Mouse (Mus musculus) forebrain, embryonic 12.5 days (tissue): ENCODE measurements at regions not wholly inside any gene's neighbourhood (a gene's known extent, or its start where the extent isn't known, plus 50 kb on each side); places are given as distances from the start of the nearest gene placed in this dataset.

Experiments used
- ATAC-seq: fragments of 200-750 bp; cut with Nextera tagmentation; 2 replicates; pipeline ENCODE4 v1.8.0; 2017; ENCODE audit warnings: moderate TSS enrichment; ENCODE audit not compliant: low FRiP score
- H3K27ac ChIP-seq: fragments of 300-500 bp; sonication (generic); 2 replicates; pipeline ENCODE4 v1.5.1; 2016; ENCODE audit warnings: mild to moderate bottlenecking
- H3K27me3 ChIP-seq: fragments of 300-500 bp; sonication (generic); 2 replicates; pipeline ENCODE4 v1.6.1; 2016; ENCODE audit warnings: mild to moderate bottlenecking
- H3K36me3 ChIP-seq: fragments of 300-500 bp; sonication (generic); replicated peaks from 2 replicates; pipeline ENCODE4 v1.6.1; 2016; ENCODE audit warnings: mild to moderate bottlenecking
- H3K4me1 ChIP-seq: fragments of 300-500 bp; sonication (generic); 2 replicates; pipeline ENCODE4 v1.6.1; 2016
- H3K4me2 ChIP-seq: fragments of 300-500 bp; sonication (generic); 2 replicates; pipeline ENCODE4 v1.6.1; 2016; ENCODE audit warnings: mild to moderate bottlenecking, moderate library complexity
- H3K4me3 ChIP-seq: fragments of 300-500 bp; sonication (generic); replicated peaks from 2 replicates; pipeline ENCODE4 v1.5.1; 2016; ENCODE audit warnings: mild to moderate bottlenecking
- H3K9ac ChIP-seq: fragments of 300-500 bp; sonication (generic); 2 replicates; pipeline ENCODE4 v1.6.1; 2016; ENCODE audit warnings: mild to moderate bottlenecking
- H3K9me3 ChIP-seq: fragments of 300-500 bp; sonication (generic); 2 replicates; pipeline ENCODE4 v1.6.1; 2016
- WGBS: fragments of 180-500 bp; shearing (Covaris S2); methylation state at CpG from one replicate; pipeline ENCODE4 v1.1.7; 2016; 5-methylcytosine and 5-hydroxymethylcytosine counted together

DNA sequence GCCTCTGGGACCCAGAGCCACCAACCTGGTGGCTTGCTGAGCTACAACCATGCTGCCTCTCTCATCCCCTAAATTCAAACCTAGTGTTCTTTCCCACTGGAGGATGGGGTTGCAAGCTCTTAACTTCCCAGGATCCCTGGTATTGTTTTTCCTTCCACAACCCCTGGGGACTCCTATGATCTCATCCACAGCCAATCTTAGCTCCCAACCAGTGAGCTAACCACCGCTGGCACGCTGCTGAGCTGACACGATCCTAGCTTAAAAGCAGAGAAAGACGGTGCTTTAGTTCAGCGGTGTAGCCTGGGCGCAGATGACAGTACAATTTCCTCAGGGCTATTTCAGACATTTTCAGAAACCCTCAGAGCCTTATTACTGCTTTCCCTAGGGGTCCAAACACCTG lies 158.2 kb upstream of the Nectin1 start:
- Histone ChIP-seq H3K9me3 (no peaks in the 10 kb centered on the region), H3K36me3 (no peaks in the 10 kb centered on the region), H3K4me3 (no peak overlapping the region), H3K4me1 (peaks cover 3% of the 10 kb centered on the region; the same call in 1 of the 2 replicates), H3K9ac (no peak overlapping the region), H3K27ac (no peak overlapping the region), H3K27me3 (no peaks in the 10 kb centered on the region), H3K4me2 (no peak overlapping the region)
- WGBS: 67% methylated on average over 6 of the region's 6 CpGs
- ATAC-seq: no peak

DNA sequence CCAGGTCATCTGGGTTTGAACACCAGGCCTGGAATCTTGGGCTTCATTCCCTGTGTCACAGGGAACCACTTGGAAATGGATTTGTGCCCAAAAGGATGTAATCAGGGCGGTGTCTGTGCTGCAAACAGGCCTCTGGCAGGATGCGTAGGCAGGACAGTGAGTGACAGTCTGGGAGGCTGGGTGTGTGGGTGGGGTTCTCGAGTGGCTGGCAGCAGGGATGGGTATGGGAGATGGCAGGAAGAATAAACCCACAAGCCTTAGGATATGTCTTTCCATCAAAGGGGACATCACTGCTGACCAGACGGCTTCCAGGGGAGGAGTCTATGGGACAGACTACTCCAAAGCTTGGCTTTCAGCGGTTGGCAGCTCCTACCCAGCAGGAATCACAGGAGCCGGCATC lies 150.5 kb upstream of the Nectin1 start:
- ATAC-seq: no peak
- no peaks in the 10 kb centered on the region for H3K36me3 ChIP-seq
- no peaks in the 10 kb centered on the region for H3K9me3 ChIP-seq
- no peak overlapping the region for H3K9ac ChIP-seq
- H3K4me3 ChIP-seq: no peak overlapping the region
- WGBS: 79% methylated on average over 6 of the region's 6 CpGs
- no peaks in the 10 kb centered on the region for H3K27me3 ChIP-seq
- H3K4me1 ChIP-seq: no peaks in the 10 kb centered on the region
- no peak overlapping the region for H3K27ac ChIP-seq
- H3K4me2 ChIP-seq: no peak overlapping the region

DNA sequence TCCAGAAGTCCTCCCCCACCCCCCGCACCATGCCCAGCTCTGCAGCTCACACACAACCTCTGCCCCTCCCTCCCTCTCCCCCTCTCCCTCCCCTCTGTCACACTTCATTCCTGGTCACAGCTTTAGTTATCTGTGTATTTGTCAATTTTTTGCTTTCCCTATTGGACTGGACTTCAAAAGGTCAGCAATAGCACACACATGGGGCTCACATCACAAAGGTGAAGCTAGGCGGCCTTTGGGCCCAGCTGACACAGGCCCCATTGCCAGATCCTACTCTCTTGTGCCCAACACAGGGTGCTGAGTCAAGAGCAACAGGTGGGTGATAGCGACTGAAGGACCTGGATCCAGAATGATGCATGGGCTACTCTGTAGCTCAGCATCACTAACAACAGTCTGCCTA lies 149.0 kb upstream of the Nectin1 start:
- Histone ChIP-seq H3K27ac (no peak overlapping the region), H3K36me3 (no peaks in the 10 kb centered on the region), H3K4me1 (no peaks in the 10 kb centered on the region), H3K4me3 (no peak overlapping the region), H3K9me3 (no peaks in the 10 kb centered on the region), H3K4me2 (no peak overlapping the region), H3K27me3 (0 out of 2 replicates have a peak, but pooled peaks cover 5% of the 10 kb centered on the region), H3K9ac (no peak overlapping the region)
- ATAC-seq: no peak
- WGBS: 83% methylated on average over 3 of the region's 3 CpGs

DNA sequence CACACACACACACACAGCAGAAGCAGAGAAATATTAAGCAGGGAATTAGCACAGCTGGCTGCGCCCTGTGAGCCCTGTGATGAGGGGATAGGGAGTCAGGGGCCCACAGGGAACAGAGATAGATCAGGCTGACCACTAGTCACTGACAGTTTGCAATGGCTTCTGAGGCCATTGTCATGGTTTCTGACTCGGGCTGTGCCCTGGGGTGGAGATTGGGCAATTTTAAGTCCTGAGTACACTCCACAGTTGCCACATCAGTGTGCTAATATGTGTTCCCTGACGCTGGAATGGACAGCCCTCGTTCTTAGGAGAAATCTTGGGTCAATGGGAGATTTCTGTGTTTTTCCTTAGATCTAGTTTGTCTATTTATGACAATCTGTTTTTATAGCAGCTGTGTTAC lies 148.3 kb upstream of the Nectin1 start:
- H3K4me3 ChIP-seq: no peak overlapping the region
- 74% methylated on average over 4 of the region's 4 CpGs for WGBS
- ATAC-seq: no peak
- H3K9me3 ChIP-seq: no peaks in the 10 kb centered on the region
- no peak overlapping the region for H3K27ac ChIP-seq
- no peak overlapping the region for H3K4me2 ChIP-seq
- 0 out of 2 replicates have a peak, but pooled peaks cover 5% of the 10 kb centered on the region for H3K27me3 ChIP-seq
- H3K36me3 ChIP-seq: no peaks in the 10 kb centered on the region
- no peak overlapping the region for H3K9ac ChIP-seq
- no peaks in the 10 kb centered on the region for H3K4me1 ChIP-seq

DNA sequence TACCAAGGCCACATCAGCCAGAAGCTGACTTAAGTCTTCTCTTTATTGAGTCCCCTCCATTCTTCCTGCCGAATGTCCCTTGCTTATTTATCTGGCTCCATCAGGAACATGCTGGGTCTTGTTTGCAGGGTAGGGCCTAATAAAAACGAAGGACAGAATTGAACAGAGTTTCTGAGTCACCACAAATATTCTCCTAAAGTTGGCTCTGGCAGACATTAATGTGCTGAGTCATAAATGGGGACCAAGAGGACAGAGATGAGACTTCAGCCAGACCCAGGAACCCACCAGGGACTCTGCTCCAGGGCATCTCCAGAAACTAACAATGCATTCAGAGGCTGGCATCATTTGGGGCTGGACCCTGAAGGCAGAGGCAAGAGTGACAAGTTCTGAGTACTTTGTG lies 143.4 kb upstream of the Nectin1 start:
- Histone ChIP-seq H3K4me1 (no peaks in the 10 kb centered on the region), H3K27ac (no peak overlapping the region), H3K4me2 (no peak overlapping the region), H3K9ac (no peak overlapping the region), H3K27me3 (0 out of 2 replicates have a peak, but pooled peaks cover 5% of the 10 kb centered on the region), H3K4me3 (no peak overlapping the region), H3K9me3 (no peaks in the 10 kb centered on the region), H3K36me3 (no peaks in the 10 kb centered on the region)
- no peak for ATAC-seq
- 60% methylated on average over 2 of the region's 2 CpGs for WGBS

DNA sequence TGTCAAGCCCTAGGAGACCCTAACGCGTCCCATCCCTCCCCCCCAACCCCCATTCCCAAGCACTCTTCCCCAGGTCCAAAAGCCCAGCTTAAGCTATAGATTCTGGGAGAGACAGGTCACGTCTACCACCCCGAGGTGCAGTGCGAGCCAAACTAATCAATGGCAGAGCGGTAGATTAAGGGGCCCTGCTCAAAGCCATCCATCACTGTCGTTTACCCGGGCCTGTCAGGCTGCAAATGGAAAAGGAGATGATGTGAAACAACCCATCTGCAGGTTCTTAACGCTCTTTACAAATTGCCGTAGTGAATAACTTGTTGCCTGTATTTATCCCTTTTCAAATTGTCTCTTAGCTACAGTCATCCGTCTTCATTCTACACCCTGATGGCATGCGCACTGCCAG lies 126.2 kb upstream of the Nectin1 start:
- no peaks in the 10 kb centered on the region for H3K9me3 ChIP-seq
- peaks cover 7% of the 10 kb centered on the region; the same call in 1 of the 2 replicates for H3K4me1 ChIP-seq
- no peak overlapping the region for H3K27ac ChIP-seq
- no peak overlapping the region for H3K4me2 ChIP-seq
- H3K9ac ChIP-seq: no peak overlapping the region; the same call in 1 of the 2 replicates
- 33% methylated on average over 12 of the region's 12 CpGs for WGBS
- ATAC-seq: no peak
- no peaks in the 10 kb centered on the region for H3K36me3 ChIP-seq
- no peaks in the 10 kb centered on the region for H3K27me3 ChIP-seq
- H3K4me3 ChIP-seq: no peak overlapping the region

DNA sequence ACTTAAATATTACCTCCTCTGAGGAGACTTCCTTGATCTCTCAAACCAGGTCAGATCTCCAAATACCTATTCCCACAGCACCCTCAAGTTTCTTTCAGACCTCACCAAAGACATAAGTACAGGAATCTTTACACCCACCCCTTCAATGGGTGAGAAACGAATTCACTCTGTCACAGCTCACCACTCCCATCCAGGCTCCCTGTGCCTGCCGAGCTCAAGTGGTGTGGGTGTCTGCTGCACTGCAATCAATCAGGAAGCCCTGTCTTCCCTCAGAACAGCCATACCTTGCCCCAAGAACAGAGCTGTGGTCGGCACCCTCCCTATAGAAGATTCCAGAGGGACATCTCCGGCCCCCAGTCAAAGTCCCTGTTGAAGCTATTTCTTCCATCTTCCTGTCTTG lies 116.2 kb upstream of the Nectin1 start:
- Histone ChIP-seq H3K4me3 (no peak overlapping the region), H3K4me1 (no peaks in the 10 kb centered on the region), H3K4me2 (no peak overlapping the region), H3K9me3 (no peaks in the 10 kb centered on the region), H3K9ac (no peak overlapping the region), H3K27ac (no peak overlapping the region), H3K36me3 (no peaks in the 10 kb centered on the region), H3K27me3 (no peaks in the 10 kb centered on the region)
- 76% methylated on average over 4 of the region's 4 CpGs for WGBS
- ATAC-seq: no peak

DNA sequence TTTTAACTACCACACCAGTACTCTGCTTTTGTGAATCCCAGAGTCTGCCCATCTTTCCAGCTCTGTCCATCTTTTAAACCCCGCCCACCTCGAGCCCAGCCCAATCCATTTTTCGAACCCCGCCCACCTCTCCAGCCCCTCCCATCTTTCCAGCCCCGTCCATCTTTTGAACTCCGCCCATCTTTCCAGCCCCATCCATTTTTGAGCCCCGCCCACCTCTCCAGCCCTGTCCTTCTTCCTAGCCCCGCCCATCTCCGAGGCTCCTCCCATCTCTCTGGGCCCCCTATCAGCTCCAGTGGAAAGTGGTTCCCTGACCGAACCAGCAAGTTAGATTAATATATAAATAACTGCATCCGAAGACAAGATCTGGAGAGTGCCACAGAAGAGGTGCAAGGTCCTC lies 115.0 kb upstream of the Nectin1 start:
- WGBS: 49% methylated on average over 11 of the region's 11 CpGs
- no peaks in the 10 kb centered on the region for H3K27me3 ChIP-seq
- no peak overlapping the region for H3K4me3 ChIP-seq
- H3K27ac ChIP-seq: no peak overlapping the region
- no peaks in the 10 kb centered on the region for H3K4me1 ChIP-seq
- no peak overlapping the region for H3K9ac ChIP-seq
- no peaks in the 10 kb centered on the region for H3K36me3 ChIP-seq
- H3K9me3 ChIP-seq: no peaks in the 10 kb centered on the region
- no peak for ATAC-seq
- H3K4me2 ChIP-seq: no peak overlapping the region

DNA sequence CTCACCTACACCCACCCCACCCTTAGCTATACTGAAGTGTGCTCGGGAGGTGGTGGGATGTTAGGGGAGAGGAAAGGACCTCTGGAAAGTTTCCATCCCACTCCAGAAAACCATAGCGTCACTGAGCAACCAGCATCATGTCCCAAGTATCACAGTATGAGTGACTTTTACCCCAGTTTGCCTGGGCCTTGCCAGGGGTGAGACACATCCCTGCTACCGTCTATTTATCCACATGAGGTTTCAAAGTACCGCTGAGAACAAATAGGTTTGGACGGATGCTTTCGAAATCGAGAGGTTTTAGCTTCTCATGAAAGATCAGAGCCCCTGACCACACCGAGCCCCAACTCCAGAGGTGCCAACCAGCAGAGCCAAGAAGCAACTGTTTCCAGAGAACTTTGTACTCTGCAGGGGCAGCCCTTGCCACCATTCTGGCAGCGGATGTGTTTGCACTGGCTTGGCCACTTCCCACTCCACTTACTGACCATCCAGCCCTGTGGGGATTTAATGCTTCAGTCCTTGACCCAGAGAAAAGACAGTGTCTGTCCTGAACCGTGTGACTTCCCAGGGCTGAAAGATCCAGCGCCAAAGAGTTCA lies 107.3 kb upstream of the Nectin1 start:
- Histone ChIP-seq H3K27me3 (no peaks in the 10 kb centered on the region), H3K4me2 (no peak overlapping the region), H3K9ac (no peak overlapping the region), H3K27ac (no peak overlapping the region), H3K4me1 (no peaks in the 10 kb centered on the region), H3K36me3 (no peaks in the 10 kb centered on the region), H3K4me3 (no peak overlapping the region), H3K9me3 (no peaks in the 10 kb centered on the region)
- WGBS: 87% methylated on average over 11 of the region's 11 CpGs
- no peak for ATAC-seq

DNA sequence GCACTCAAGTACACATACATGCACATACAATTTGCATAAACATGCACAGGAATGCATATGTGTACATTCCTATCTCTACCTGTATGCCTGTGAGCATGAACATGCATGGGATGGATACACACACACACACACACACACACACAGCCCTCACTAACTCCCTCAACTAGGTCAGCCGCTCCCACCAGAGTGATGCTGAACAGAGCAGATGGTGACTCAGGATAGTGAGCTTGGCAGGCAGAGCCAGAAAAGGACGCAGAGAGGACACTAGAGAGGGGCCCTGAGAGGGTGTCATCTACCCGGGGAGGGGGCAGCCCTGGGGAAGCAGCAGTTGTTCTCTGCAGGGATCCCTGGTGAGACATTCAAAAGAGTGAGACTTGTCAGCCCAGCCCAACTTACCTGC lies 85.6 kb upstream of the Nectin1 start:
- no peak overlapping the region for H3K4me2 ChIP-seq
- no peak for ATAC-seq

DNA sequence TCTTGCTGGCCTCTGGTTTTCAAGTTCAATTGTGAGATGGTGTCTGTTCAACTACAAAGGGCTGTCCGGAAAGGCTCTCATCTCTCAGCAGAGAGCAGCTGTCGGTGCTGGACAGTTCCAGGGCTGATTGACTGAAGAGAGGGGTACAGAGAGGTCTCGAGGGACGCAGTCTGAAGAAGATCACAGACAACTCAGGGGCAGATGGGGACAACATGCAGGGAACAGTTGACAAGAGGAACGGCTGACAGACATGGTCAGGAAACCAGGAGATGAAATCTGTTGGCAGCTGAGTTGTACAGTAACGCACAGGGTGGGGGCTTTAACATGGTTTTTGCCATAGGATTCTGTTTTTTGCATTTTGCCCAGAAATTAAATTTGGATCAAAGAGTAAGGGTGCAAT lies 84.5 kb upstream of the Nectin1 start:
- Histone ChIP-seq H3K9me3 (no peaks in the 10 kb centered on the region), H3K36me3 (no peaks in the 10 kb centered on the region), H3K4me1 (no peaks in the 10 kb centered on the region), H3K9ac (no peak overlapping the region), H3K27me3 (peaks cover 3% of the 10 kb centered on the region; the same call in 1 of the 2 replicates), H3K27ac (no peak overlapping the region), H3K4me3 (no peak overlapping the region), H3K4me2 (no peak overlapping the region)
- 77% methylated on average over 6 of the region's 6 CpGs for WGBS
- ATAC-seq: no peak

More for the DNA sequence above, 85.6 kb upstream of the Nectin1 start:
- H3K27me3 ChIP-seq: peaks cover 3% of the 10 kb centered on the region; the same call in 1 of the 2 replicates
- WGBS: 79% methylated on average over 3 of the region's 3 CpGs
- H3K27ac ChIP-seq: no peak overlapping the region
- no peak overlapping the region for H3K9ac ChIP-seq
- no peaks in the 10 kb centered on the region for H3K4me1 ChIP-seq
- H3K9me3 ChIP-seq: no peaks in the 10 kb centered on the region
- H3K36me3 ChIP-seq: no peaks in the 10 kb centered on the region
- H3K4me3 ChIP-seq: no peak overlapping the region

DNA sequence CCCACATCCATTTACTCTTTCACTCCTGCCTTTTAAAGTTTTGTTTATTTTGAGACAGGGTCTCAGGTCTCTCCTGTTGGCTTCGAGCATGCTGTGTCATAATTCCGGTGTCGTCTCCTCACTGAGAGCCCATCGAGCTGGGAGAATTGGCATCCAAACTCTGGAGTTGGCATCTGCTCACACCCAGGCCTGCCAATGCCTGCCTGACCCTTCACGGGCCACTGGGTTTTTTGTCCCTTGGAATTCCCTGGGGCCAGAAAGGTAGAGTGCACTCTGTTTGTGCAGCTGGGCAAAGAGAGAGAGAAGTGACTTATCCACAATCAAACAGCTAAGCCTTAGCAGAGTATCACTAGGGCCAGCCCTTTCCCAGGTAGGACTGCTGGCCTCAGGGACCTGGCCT lies 83.6 kb upstream of the Nectin1 start:
- Histone ChIP-seq H3K27ac (no peak overlapping the region), H3K4me1 (no peaks in the 10 kb centered on the region), H3K9ac (no peak overlapping the region), H3K36me3 (no peaks in the 10 kb centered on the region), H3K4me3 (no peak overlapping the region), H3K27me3 (peaks cover 3% of the 10 kb centered on the region; the same call in 1 of the 2 replicates), H3K9me3 (no peaks in the 10 kb centered on the region), H3K4me2 (no peak overlapping the region)
- 86% methylated on average over 5 of the region's 5 CpGs for WGBS
- no peak for ATAC-seq

DNA sequence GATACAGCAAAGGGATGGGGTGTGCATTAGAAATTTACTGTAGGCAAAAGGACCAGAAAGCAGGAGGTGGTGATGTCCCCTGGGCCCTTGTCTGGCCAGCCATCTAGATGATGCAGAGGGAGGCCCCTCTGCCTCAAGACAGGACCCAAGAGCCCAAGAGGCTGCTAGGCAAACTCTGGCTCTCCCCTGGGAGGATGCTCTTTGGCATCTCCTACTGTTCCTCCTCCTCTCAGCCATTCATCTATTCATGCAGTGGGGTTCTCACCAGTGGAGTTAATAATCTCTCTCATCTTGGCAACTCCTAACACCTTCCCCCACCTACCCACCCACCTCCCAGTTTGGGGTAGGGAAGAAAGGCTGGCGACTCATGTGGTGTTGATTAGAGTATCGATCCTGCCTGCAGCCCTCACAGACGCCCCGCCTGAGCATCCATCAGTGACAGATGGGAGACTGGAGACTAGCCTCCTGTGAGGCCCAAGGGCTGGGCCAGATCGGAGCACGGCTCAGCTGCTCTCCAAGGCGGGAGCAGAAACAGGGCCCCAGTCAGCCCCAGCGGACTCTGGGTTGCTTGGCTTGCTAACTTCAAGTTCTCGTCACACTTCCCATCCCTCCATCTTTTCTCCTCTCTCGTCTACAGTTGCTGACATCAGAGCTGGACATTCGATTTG lies 82.8 kb upstream of the Nectin1 start:
- H3K36me3 ChIP-seq: no peaks in the 10 kb centered on the region
- no peak overlapping the region for H3K9ac ChIP-seq
- no peak for ATAC-seq
- no peak overlapping the region for H3K4me3 ChIP-seq
- no peaks in the 10 kb centered on the region for H3K4me1 ChIP-seq
- H3K27me3 ChIP-seq: peaks cover 3% of the 10 kb centered on the region; the same call in 1 of the 2 replicates
- no peak overlapping the region for H3K27ac ChIP-seq
- no peak overlapping the region for H3K4me2 ChIP-seq
- 62% methylated on average over 11 of the region's 11 CpGs for WGBS
- no peaks in the 10 kb centered on the region for H3K9me3 ChIP-seq
